Comparison of ENCODE assay signal across 30 mouse cellular contexts in genomic region chrX:147238806-147239542, GRCm38 (mm10).
A peak's percentile ranks its signal among the peaks of the same experiment; 100 is the strongest.
DNase-seq lines count a peak whose midpoint lies in the region; ATAC-seq and TF ChIP-seq lines count a peak whose summit lies in the region.
"Had no signal": no experiment of that assay in that cellular context is flagged by ENCODE, and none has a peak within 500 bp of the region (broad histone marks: within the 10 kb centered on the region; RNA-seq: fewer than 3 reads in every experiment).

No protein-coding gene starts in this region.

- H3K36me3 ChIP-seq in kidney, postnatal 0 days (ENCODE audit: insufficient read depth, low read length) = no peaks in the 10 kb centered on the region
- H3K36me3 ChIP-seq in kidney, embryonic 15.5 days = no peaks in the 10 kb centered on the region
- no peaks in the 10 kb centered on the region for H3K36me3 ChIP-seq in lung, embryonic 16.5 days (ENCODE audit: control insufficient read depth, insufficient read depth, low read length)
- H3K36me3 ChIP-seq in limb, embryonic 14.5 days (ENCODE audit: control insufficient read depth, insufficient read depth, low read length) = no peaks in the 10 kb centered on the region
- no peaks in the 10 kb centered on the region for H3K36me3 ChIP-seq in stomach, postnatal 0 days (ENCODE audit: control insufficient read depth, insufficient read depth, low read length)
- H3K36me3 ChIP-seq: heart, embryonic 12.5 days; hindbrain, embryonic 13.5 days; midbrain, embryonic 12.5 days; neural tube, embryonic 13.5 days; stomach, embryonic 15.5 days had no signal

- peak; percentile 22 for DNase-seq in kidney, postnatal 0 days (ENCODE audit: low spot score)
- no peak for DNase-seq in lung, postnatal 10 days
- peak; percentile 18 for DNase-seq in limb, embryonic 14.5 days (ENCODE audit: low spot score)
- no peak for DNase-seq in stomach, postnatal 0 days (ENCODE audit: low spot score)
- no peak for DNase-seq in gastrocnemius, postnatal 25 days
- DNase-seq: adrenal gland, adult 2 months; adrenal gland, postnatal 36 days; cerebellum, adult 18-20 months; cerebellum, postnatal 10 days; gastrocnemius, postnatal 36 days; heart, adult 18-20 months; heart, postnatal 4 days; kidney, adult 9 months; layer of hippocampus, postnatal 36 days; left cerebral cortex, postnatal 4 days; lung, postnatal 36 days; right cerebral cortex, postnatal 14 days; thymus, postnatal 36 days had no signal

- WGBS in kidney, postnatal 0 days = 65% methylated on average over 2 of the region's 2 CpGs
- WGBS in kidney, embryonic 15.5 days = 77% methylated on average over 2 of the region's 2 CpGs
- WGBS in lung, embryonic 16.5 days = 49% methylated on average over 2 of the region's 2 CpGs
- 44% methylated on average over 2 of the region's 2 CpGs for WGBS in limb, embryonic 14.5 days
- WGBS in stomach, postnatal 0 days = 57% methylated on average over 2 of the region's 2 CpGs

- no peaks in the 10 kb centered on the region for H3K27me3 ChIP-seq in kidney, postnatal 0 days (ENCODE audit: insufficient read depth, low read length)
- no peaks in the 10 kb centered on the region for H3K27me3 ChIP-seq in kidney, embryonic 15.5 days
- H3K27me3 ChIP-seq in lung, embryonic 16.5 days (ENCODE audit: control insufficient read depth, insufficient read depth, low read depth, low read length) = no peaks in the 10 kb centered on the region
- H3K27me3 ChIP-seq in limb, embryonic 14.5 days (ENCODE audit: control insufficient read depth, insufficient read depth, low read length) = no peaks in the 10 kb centered on the region
- H3K27me3 ChIP-seq in stomach, postnatal 0 days (ENCODE audit: control insufficient read depth, insufficient read depth, low read length) = no peaks in the 10 kb centered on the region
- H3K27me3 ChIP-seq: forebrain, embryonic 13.5 days; heart, embryonic 12.5 days; hindbrain, embryonic 13.5 days; megakaryocyte, embryonic 14.5 days; midbrain, embryonic 12.5 days; neural tube, embryonic 13.5 days; stomach, embryonic 15.5 days had no signal

- TF ChIP-seq EP300 in stomach, postnatal 0 days (optimal IDR thresholded peaks at IDR 0.05) = no peak

- H3K4me3 ChIP-seq in kidney, postnatal 0 days (replicated peaks; ENCODE audit: low read depth, low read length) = no peak overlapping the region
- H3K4me3 ChIP-seq in kidney, embryonic 15.5 days (replicated peaks) = no peak overlapping the region
- no peak overlapping the region for H3K4me3 ChIP-seq in lung, embryonic 16.5 days (ENCODE audit: low read length)
- H3K4me3 ChIP-seq in limb, embryonic 14.5 days (replicated peaks; ENCODE audit: low read length) = no peak overlapping the region
- no peak overlapping the region for H3K4me3 ChIP-seq in stomach, postnatal 0 days (ENCODE audit: low read depth, low read length)
- H3K4me3 ChIP-seq: forebrain, embryonic 13.5 days; heart, embryonic 12.5 days; hindbrain, embryonic 13.5 days; megakaryocyte, embryonic 14.5 days; midbrain, embryonic 12.5 days; neural tube, embryonic 13.5 days; stomach, embryonic 15.5 days had no signal

- no peak overlapping the region for H3K4me2 ChIP-seq in kidney, postnatal 0 days (ENCODE audit: low read length)
- no peak overlapping the region for H3K4me2 ChIP-seq in kidney, embryonic 15.5 days
- no peak overlapping the region for H3K4me2 ChIP-seq in lung, embryonic 16.5 days (ENCODE audit: low read depth, low read length)
- no peak overlapping the region for H3K4me2 ChIP-seq in limb, embryonic 14.5 days (replicated peaks; ENCODE audit: low read depth, low read length, severe bottlenecking)
- H3K4me2 ChIP-seq in stomach, postnatal 0 days (replicated peaks; ENCODE audit: low read depth) = no peak overlapping the region
- H3K4me2 ChIP-seq: forebrain, embryonic 13.5 days; heart, embryonic 12.5 days; hindbrain, embryonic 13.5 days; liver, embryonic 11.5 days; midbrain, embryonic 12.5 days; neural tube, embryonic 13.5 days; stomach, embryonic 15.5 days had no signal

- H3K27ac ChIP-seq in kidney, postnatal 0 days = no peak overlapping the region
- no peak overlapping the region for H3K27ac ChIP-seq in kidney, embryonic 15.5 days
- H3K27ac ChIP-seq in lung, embryonic 16.5 days (ENCODE audit: low read length) = no peak overlapping the region
- H3K27ac ChIP-seq in limb, embryonic 14.5 days (replicated peaks; ENCODE audit: low read depth, low read length) = no peak overlapping the region
- no peak overlapping the region for H3K27ac ChIP-seq in stomach, postnatal 0 days (replicated peaks)
- H3K27ac ChIP-seq: forebrain, embryonic 13.5 days; hindbrain, embryonic 13.5 days; midbrain, embryonic 12.5 days; neural tube, embryonic 13.5 days; stomach, embryonic 15.5 days had no signal

- H3K9ac ChIP-seq in kidney, postnatal 0 days (ENCODE audit: low read depth, low read length) = no peak overlapping the region
- H3K9ac ChIP-seq in kidney, embryonic 15.5 days = no peak overlapping the region
- H3K9ac ChIP-seq in lung, embryonic 16.5 days (ENCODE audit: low read length) = no peak overlapping the region
- no peak overlapping the region for H3K9ac ChIP-seq in limb, embryonic 14.5 days (ENCODE audit: low read depth, low read length, severe bottlenecking)
- H3K9ac ChIP-seq in stomach, postnatal 0 days (ENCODE audit: low read length) = no peak overlapping the region
- H3K9ac ChIP-seq: forebrain, embryonic 13.5 days; heart, embryonic 12.5 days; hindbrain, embryonic 13.5 days; midbrain, embryonic 12.5 days; neural tube, embryonic 13.5 days; stomach, embryonic 15.5 days had no signal

- no peak for ATAC-seq in kidney, postnatal 0 days (replicated peaks; ENCODE audit: low FRiP score, low read depth)
- ATAC-seq in kidney, embryonic 15.5 days (replicated peaks; ENCODE audit: low FRiP score) = no peak
- peak; percentile 61 for ATAC-seq in lung, embryonic 16.5 days (ENCODE audit: low read depth)
- peak; percentile 63; the same call in 1 of the 2 replicates for ATAC-seq in limb, embryonic 14.5 days (ENCODE audit: low FRiP score, low read depth)
- no peak for ATAC-seq in stomach, postnatal 0 days (ENCODE audit: low FRiP score, low TSS enrichment)
- ATAC-seq: CD4-positive, CD25-positive, alpha-beta regulatory T cell, adult 4 months; forebrain, embryonic 13.5 days; intestine, postnatal 0 days had no signal

- no peaks in the 10 kb centered on the region for H3K4me1 ChIP-seq in kidney, postnatal 0 days (replicated peaks; ENCODE audit: insufficient read depth, low read length)
- H3K4me1 ChIP-seq in kidney, embryonic 15.5 days = no peaks in the 10 kb centered on the region
- no peaks in the 10 kb centered on the region for H3K4me1 ChIP-seq in lung, embryonic 16.5 days (replicated peaks; ENCODE audit: control insufficient read depth, insufficient read depth, low read length)
- no peaks in the 10 kb centered on the region for H3K4me1 ChIP-seq in limb, embryonic 14.5 days (ENCODE audit: control insufficient read depth, insufficient read depth, low read length)
- H3K4me1 ChIP-seq in stomach, postnatal 0 days (replicated peaks; ENCODE audit: control insufficient read depth, insufficient read depth) = no peaks in the 10 kb centered on the region
- H3K4me1 ChIP-seq: forebrain, embryonic 13.5 days; heart, embryonic 12.5 days; hindbrain, embryonic 13.5 days; megakaryocyte, embryonic 14.5 days; midbrain, embryonic 12.5 days; neural tube, embryonic 13.5 days; stomach, embryonic 15.5 days had no signal

- H3K9me3 ChIP-seq in kidney, postnatal 0 days (replicated peaks; ENCODE audit: low read length) = no peaks in the 10 kb centered on the region
- no peaks in the 10 kb centered on the region for H3K9me3 ChIP-seq in kidney, embryonic 15.5 days (replicated peaks)
- H3K9me3 ChIP-seq in lung, embryonic 16.5 days (ENCODE audit: control insufficient read depth, low read length) = no peaks in the 10 kb centered on the region
- no peaks in the 10 kb centered on the region for H3K9me3 ChIP-seq in limb, embryonic 14.5 days (ENCODE audit: control insufficient read depth, low read length)
- no peaks in the 10 kb centered on the region for H3K9me3 ChIP-seq in stomach, postnatal 0 days (ENCODE audit: control insufficient read depth, low read length)
- H3K9me3 ChIP-seq: forebrain, embryonic 13.5 days; heart, embryonic 12.5 days; hindbrain, embryonic 13.5 days; midbrain, embryonic 12.5 days; neural tube, embryonic 13.5 days; stomach, embryonic 15.5 days had no signal

- no peak for TF ChIP-seq CTCF in kidney, postnatal 0 days (IDR thresholded peaks at IDR 0.05; ENCODE audit: low read depth)
- no peak for TF ChIP-seq CTCF in stomach, postnatal 0 days (IDR thresholded peaks at IDR 0.05; ENCODE audit: low read depth)

- TF ChIP-seq POLR2A in limb, embryonic 14.5 days (IDR thresholded peaks at IDR 0.05; ENCODE audit: borderline replicate concordance, extremely low read depth, insufficient read depth, insufficient read length) = no peak

Comparison
In these comparisons a context has a peak if more than half of its experiments do, and no peak if none do; other contexts are left out.
1. ATAC-seq: peak in lung, embryonic 16.5 days (single experiment) and limb, embryonic 14.5 days (single experiment); none in kidney, postnatal 0 days (single experiment), kidney, embryonic 15.5 days (single experiment) and stomach, postnatal 0 days (single experiment).
2. DNase-seq: peak in kidney, postnatal 0 days (single experiment) and limb, embryonic 14.5 days (single experiment); none in lung, postnatal 10 days (single experiment), stomach, postnatal 0 days (single experiment) and gastrocnemius, postnatal 25 days (single experiment).